Mouse (Mus musculus): ENCODE data around the gene Pgr. TPM values are rescaled to one million over a fixed set of nuclear protein-coding genes. Genes with fewer than 3 reads are reported as not detected.

Gene Pgr
- polyA plus RNA-seq (2015; fragmentation: Nextera tagmentation; extraction: Ambion mirVana) = 0.14 and 0.16 TPM in 2 replicates

DNA sequence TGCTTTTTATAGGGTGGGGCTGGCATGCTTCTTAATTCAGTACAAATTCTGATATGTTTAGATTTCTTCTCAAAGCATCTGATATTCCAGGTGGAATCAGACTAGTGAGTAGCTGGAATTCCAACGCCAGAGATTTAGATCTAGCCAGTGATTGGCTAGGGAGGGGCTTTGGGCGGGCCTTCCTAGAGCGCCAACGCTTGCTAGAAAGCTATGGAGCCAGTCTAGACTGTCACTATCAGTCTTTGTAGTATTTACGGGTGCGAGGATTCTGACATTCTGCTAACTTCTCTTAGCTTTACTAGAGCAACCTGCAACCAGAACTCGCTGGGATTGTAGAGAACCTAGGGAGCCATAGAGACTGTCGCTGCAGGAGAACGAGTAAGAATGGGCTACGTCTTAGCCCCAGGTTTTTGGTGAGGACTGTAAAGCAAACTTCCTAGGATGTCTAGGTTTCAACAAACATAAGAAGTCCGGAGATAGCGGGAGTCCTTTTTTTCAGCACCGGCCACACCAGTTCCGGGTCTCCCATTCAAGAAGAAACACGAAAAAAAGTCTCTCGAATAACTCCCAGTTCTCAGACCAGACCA is at the start of gene Pgr:
Pgr (plus strand) TSS at position 218 of the 587 bp plus-strand sequence.

DNA sequence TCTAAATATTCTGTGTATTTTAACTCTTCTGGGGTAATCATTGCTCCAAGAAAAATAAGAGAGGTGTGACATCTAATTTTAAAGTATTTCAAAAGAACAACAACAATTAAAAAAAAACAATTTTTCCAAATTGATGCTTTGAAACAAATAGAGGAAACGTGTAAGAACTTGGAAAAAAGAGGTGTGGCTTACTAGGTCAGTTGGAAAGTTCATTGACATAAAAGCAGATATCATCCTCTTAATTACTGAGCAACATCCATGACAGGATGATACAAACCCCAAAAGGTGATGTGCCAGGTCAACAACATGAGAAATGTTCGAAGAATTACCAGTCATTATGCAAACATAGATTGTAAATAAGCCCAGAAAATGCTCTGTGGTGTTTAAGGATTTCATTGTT is 71.9 kb downstream of the Pgr start, which contains the start of gene Gm16485:
Gm16485 (plus strand) TSS at position 301 of the 400 bp plus-strand sequence.

Other genes with a start within 250 kb of the Pgr start
- gene Gm16485, start 72.0 kb downstream of the Pgr start, polyA plus RNA-seq (2015; fragmentation: Nextera tagmentation; extraction: Ambion mirVana) = 0.06 TPM in 2 replicates

All from adrenal gland, postnatal 0 days (tissue).